Mouse (Mus musculus): Measurements from ENCODE around the gene Dpp3.
"Not testable (repeated sequence)": the region's sequence is repeated elsewhere in the genome, so short reads cannot be mapped to it uniquely, and the experiment has no call there.

Dpp3 gene

GRCm38 (mm10) chr19:4891798-4892197 lies 36.3 kb downstream of the Dpp3 start:
- no peak for DNase-seq

GRCm38 (mm10) chr19:4889791-4890190 lies 38.3 kb downstream of the Dpp3 start:
- DNase-seq = no peak

GRCm38 (mm10) chr19:4883961-4884360 lies 44.1 kb downstream of the Dpp3 start:
- DNase-seq = no peak

GRCm38 (mm10) chr19:4879324-4879703 lies 48.8 kb downstream of the Dpp3 start:
- DNase-seq = no peak

- DNase-seq = peak; percentile 95
Measured at GRCm38 (mm10) chr19:4878405-4879323, 49.4 kb downstream of the Dpp3 start, which contains the start of gene Zdhhc24. Gene Zdhhc24, plus strand, starts transcription at chr19:4878668.

GRCm38 (mm10) chr19:4877785-4878184 lies 50.3 kb downstream of the Dpp3 start, which contains the start of gene Actn3:
Gene Actn3, minus strand, starts transcription at chr19:4877909.
- DNase-seq = no peak

- no peak for DNase-seq
Measured at GRCm38 (mm10) chr19:4876755-4877154, 51.3 kb downstream of the Dpp3 start.

- no peak for DNase-seq
Measured at GRCm38 (mm10) chr19:4876241-4876640, 51.8 kb downstream of the Dpp3 start.

- DNase-seq = not testable (repeated sequence)
Measured at GRCm38 (mm10) chr19:4874613-4875012, 53.5 kb downstream of the Dpp3 start.

- no peak for DNase-seq
Measured at GRCm38 (mm10) chr19:4865147-4865546, 62.9 kb downstream of the Dpp3 start.

- no peak for DNase-seq
Measured at GRCm38 (mm10) chr19:4863048-4863447, 65.0 kb downstream of the Dpp3 start.

GRCm38 (mm10) chr19:4859081-4859480 lies 69.0 kb downstream of the Dpp3 start:
- DNase-seq = peak; percentile 62
